Mouse (Mus musculus): ENCODE data around the gene Fgf10. TPM values are rescaled to one million over a fixed set of nuclear protein-coding genes. Genes with fewer than 3 reads are reported as not detected.

The Fgf10 gene
- total RNA-seq, 2 experiments from 2014 or later = 0.17 to 0.18 TPM

- H3K27ac ChIP-seq = no peak overlapping the region
- DNase-seq = no peak
- intact Hi-C loops (cut with DNase I) = no loop called here
- no peak overlapping the region for H3K4me3 ChIP-seq
- no peak for TF ChIP-seq CTCF (IDR thresholded peaks at IDR 0.05)
Measured at GRCm38 (mm10) chr13:118825102-118825501, 155.5 kb downstream of the Fgf10 start.

- intact Hi-C loops (cut with DNase I) = no loop called here
- H3K4me3 ChIP-seq = no peak overlapping the region
- H3K27ac ChIP-seq = no peak overlapping the region
- no peak for TF ChIP-seq CTCF (IDR thresholded peaks at IDR 0.05)
- no peak for DNase-seq
Measured at GRCm38 (mm10) chr13:118828604-118829381, 159.2 kb downstream of the Fgf10 start.

- Histone ChIP-seq H3K27ac (no peak overlapping the region), H3K4me3 (no peak overlapping the region)
- TF ChIP-seq CTCF (IDR thresholded peaks at IDR 0.05) = no peak
- intact Hi-C loops (cut with DNase I) = no loop called here
- no peak for DNase-seq
Measured at GRCm38 (mm10) chr13:118834021-118834420, 164.4 kb downstream of the Fgf10 start.

DNA sequence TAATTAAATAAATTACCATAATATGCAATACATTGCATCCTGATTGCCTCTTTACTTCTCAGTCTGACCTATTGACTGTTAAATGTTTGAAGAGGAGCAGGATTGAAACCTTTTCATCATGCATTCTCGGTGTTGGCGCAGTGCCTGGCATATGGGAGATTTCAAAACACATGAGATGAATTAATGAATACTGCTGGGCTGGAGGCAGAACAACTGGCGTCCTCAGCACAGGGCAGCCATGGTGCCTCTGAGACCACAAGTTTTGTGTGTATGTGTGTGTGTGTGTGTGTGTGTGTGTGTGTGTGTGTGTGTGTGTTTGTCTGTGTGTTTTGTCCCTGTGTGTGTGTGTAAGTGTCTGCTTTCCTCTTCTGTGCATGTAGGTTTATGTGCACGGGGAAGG is 165.5 kb downstream of the Fgf10 start:
- Histone ChIP-seq H3K4me3 (no peak overlapping the region), H3K27ac (no peak overlapping the region)
- intact Hi-C loops (cut with DNase I) = no loop called here
- no peak for TF ChIP-seq CTCF (IDR thresholded peaks at IDR 0.05)
- DNase-seq = no peak

Measured in gastrocnemius, adult 2 months (tissue).